Mouse (Mus musculus): ENCODE results near the gene Eepd1.

GRCm38 (mm10) chr9:25629531-25630099 is 148.3 kb downstream of the Eepd1 start:
- TF ChIP-seq CTCF (IDR thresholded peaks at IDR 0.05; ENCODE audit: control insufficient read depth, insufficient read depth, low read length): no peak
- no peak for TF ChIP-seq POLR2A (IDR thresholded peaks at IDR 0.05; ENCODE audit: borderline replicate concordance, control insufficient read depth, low read depth, low read length)

All from bone marrow, adult 2 months (tissue).